Mouse (Mus musculus) bone marrow macrophage, adult 2 months (primary cell): ENCODE data around the gene Cobll1. TPM values are rescaled to one million over a fixed set of nuclear protein-coding genes. Genes with fewer than 3 reads are reported as not detected.

ENCODE experiments used
- H3K27ac ChIP-seq: 2 replicates; pipeline ENCODE4 v1.5.1; 2012; ENCODE audit warnings: low read depth, low read length; ENCODE audit not compliant: insufficient read depth
- H3K4me1 ChIP-seq: 2 replicates; pipeline ENCODE4 v1.6.1; 2012; ENCODE audit warnings: low read length; ENCODE audit not compliant: control insufficient read depth, insufficient read depth
- H3K4me3 ChIP-seq: 2 replicates; pipeline ENCODE4 v1.5.1; 2012; ENCODE audit warnings: mild to moderate bottlenecking, low read length, moderate library complexity; ENCODE audit not compliant: insufficient read depth
- CTCF ChIP-seq: IDR thresholded peaks from 2 replicates; pipeline ENCODE4 v1.5.1; 2012; ENCODE audit warnings: low read depth, mild to moderate bottlenecking, low read length, moderate library complexity
- POLR2A ChIP-seq: IDR thresholded peaks from 2 replicates; pipeline ENCODE4 v1.6.1; 2012; ENCODE audit warnings: mild to moderate bottlenecking, low read depth, low read length, borderline replicate concordance
- polyA plus RNA-seq: library from polyadenylated mRNA; stranded (reverse); fragments of >200 nt; gene quantifications from 2 replicates; pipeline ENCODE4 v1.2.4, GENCODE M21; 2012; ENCODE audit not compliant: missing spikeins, insufficient read depth, insufficient read length

The Cobll1 gene
- polyA plus RNA-seq, 1 experiment, result 0.60 TPM

DNA sequence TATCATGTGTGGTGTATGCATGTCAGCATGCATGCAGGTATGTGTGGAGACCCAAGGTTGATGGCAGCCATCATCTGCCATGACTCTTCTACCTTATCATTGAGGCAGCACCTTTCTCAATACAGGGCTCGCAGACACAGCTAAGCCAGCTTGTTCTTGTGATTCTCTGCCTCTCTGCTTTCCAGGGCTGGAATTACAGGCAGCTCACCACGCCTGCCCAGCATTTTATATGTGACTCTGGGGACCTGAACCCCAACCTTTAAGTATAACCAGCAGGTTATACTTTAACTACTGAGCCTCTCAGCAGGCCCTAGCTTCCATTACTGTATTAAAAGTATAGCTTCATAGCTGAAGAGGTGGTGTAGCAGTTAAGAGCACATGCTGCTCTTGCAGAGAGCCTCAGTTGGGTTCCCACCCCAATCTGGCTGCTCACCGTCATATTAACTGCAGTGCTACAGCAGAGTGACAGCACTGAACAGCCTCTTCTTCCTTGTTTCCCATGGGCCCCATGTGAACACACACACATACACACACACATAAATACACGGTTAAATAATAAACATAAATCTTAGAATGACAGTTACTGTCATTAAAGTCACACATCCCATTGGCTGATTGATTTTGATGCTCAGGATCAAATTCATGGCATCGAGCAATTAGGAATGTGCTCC, 81.1 kb downstream of the Cobll1 start:
- TF ChIP-seq POLR2A (no peak), CTCF (no peak)
- H3K4me1 ChIP-seq, result no peaks in the 10 kb centered on the region

DNA sequence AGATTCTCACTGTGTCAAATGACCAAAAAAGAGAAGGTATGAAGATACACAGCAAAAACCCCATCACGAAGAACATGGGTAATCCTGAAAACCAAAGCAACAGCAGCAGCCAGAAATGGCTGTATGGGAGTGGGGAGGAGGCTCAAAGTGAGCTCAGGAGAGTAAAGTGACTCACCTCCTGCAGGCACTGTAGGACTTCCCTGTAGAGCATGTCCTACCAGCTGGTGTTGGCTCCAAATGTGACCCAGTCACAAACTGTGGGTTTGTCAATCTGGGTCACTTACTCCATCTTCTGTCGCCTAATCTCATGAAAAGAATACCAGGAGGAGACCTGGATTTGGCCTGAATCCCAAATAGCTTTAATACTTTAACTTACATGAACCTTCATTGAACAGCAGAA, 81.9 kb downstream of the Cobll1 start:
- Histone ChIP-seq H3K27ac (no peak overlapping the region), H3K4me3 (no peak overlapping the region), H3K4me1 (no peaks in the 10 kb centered on the region)
- TF ChIP-seq POLR2A (no peak), CTCF (no peak)

More for the DNA sequence above, 81.1 kb downstream of the Cobll1 start:
- no peak overlapping the region for H3K27ac ChIP-seq
- H3K4me3 ChIP-seq, result no peak overlapping the region

DNA sequence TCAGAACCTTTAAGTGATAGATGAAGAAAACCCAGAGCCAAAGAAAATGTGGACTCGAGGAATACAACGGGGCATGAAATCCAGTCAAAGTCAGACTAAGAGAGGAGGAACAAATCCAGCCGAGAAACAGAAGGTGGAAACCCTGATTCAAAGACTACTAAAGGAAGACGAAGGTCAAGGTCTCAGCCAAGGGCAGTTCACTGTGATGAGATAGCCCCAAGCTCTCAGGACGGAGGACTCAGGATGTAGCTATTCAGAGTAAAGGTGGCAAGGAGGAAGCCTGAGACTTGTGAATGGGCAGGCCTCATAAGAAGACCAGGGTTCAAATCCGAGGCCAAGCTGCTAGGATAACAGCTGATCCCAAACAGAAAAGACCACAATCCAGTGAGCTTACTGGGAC, 90.3 kb downstream of the Cobll1 start:
- TF ChIP-seq POLR2A (no peak), CTCF (no peak)
- Histone ChIP-seq H3K4me3 (no peak overlapping the region), H3K4me1 (no peaks in the 10 kb centered on the region), H3K27ac (no peak overlapping the region)

DNA sequence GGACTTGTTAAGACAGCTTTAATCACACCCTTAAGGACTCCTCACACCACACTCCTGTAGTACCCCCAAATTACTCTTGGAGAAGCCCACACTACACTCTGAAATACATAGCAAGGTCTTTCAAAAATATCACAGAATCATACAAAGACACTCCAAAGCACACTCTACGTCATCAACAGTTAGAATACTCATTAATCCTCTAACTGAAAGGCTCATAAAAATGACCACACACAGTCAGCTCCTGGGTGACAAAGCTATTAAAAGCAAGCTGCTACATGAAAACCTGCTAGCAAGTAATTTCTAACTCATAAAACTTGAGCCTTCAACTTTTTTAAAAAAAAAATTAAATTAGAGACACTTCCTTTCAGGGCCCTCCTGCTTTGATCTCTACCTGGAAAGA, 91.8 kb downstream of the Cobll1 start:
- Histone ChIP-seq H3K4me3 (no peak overlapping the region), H3K4me1 (no peaks in the 10 kb centered on the region), H3K27ac (no peak overlapping the region)
- TF ChIP-seq POLR2A, result no peak
- no peak for TF ChIP-seq CTCF

DNA sequence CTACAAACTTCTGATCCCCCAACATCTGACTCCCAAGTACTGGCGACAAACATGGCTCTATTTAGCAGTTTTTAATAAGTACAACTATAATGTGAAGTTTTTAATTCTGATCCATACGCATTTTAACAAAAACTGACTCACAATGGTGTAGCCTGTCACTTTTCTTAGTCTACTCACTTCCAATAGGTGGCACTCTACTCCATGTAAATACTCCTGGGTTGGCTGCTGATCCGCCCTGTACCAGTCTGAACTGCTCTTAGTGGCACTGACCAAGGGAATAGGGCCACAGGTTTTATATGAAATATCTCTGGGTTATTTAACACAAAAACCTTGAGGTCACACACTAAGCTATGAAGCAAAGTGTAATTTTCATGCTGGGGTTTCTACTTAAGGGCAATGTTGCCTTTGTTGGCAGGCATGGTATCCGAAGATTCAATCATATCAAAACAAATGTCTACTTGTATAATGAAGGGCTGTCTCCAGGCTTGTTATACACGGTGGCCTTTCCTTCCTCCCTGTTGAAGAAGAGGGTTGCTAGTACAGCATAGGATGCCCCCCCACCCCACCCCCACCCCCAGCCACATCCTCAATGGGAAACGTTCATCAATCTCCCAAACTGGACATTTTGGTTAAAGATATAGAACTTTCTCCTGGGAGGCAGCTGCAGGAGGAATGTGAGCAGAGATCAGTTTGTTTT, 93.6 kb downstream of the Cobll1 start:
- H3K27ac ChIP-seq, result no peak overlapping the region
- no peak overlapping the region for H3K4me3 ChIP-seq
- no peaks in the 10 kb centered on the region for H3K4me1 ChIP-seq
- no peak for TF ChIP-seq CTCF
- no peak for TF ChIP-seq POLR2A

DNA sequence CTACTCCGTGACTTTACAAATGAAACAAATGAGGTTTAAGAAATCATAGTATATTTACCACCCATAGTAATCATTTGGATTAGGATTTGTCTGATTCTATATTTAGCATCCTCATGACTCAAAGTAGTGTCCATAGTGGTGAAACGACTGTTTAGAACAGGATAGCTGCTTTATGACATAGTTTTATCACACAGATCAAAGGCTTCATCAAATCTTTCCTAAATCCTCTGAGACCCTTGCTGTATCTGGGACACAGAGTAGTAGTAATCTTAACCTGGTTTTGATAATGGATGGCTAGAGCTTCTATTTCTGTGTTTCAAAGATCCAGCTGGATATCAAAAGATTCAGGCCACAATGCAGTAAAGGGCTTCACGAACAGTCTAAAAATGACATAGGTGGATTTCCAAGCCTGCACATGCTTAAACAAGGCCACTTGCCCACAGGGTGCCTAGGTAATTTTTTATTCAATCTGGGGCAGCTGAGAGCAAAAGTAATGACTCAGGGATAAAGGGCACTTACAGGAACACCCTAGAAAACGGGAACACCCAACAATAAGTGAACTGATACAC, 98.0 kb downstream of the Cobll1 start:
- TF ChIP-seq CTCF (no peak), POLR2A (no peak)
- Histone ChIP-seq H3K4me1 (no peaks in the 10 kb centered on the region), H3K27ac (no peak overlapping the region), H3K4me3 (no peak overlapping the region)

DNA sequence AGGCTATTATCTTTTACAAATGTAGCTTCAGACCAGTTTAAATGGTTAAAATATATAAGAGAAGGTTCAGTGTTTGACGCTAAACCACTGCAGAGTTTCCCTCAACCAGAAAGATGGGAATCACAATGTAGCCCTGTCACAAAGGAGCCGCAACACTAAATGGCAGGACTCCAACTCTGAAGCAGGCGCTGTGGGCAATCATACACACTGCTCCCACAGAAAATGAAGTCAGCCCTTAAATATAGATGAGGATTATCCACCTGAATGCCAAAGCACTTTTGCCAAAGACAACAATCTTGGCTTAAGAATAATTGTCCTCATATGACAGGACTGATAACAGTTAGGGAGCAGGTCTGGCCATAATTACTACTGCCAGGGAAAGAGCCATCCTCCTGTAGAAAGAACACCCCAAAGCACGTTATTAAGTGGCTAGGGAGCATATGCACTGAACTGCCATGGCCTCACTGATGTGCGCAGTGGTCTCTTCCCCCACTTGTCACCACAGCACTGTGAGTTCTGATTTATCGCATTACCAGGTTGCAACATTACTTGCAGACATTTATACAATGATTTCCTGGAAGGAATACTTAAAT, 98.8 kb downstream of the Cobll1 start:
- Histone ChIP-seq H3K27ac (no peak overlapping the region), H3K4me1 (no peaks in the 10 kb centered on the region), H3K4me3 (no peak overlapping the region)
- no peak for TF ChIP-seq POLR2A
- no peak for TF ChIP-seq CTCF

DNA sequence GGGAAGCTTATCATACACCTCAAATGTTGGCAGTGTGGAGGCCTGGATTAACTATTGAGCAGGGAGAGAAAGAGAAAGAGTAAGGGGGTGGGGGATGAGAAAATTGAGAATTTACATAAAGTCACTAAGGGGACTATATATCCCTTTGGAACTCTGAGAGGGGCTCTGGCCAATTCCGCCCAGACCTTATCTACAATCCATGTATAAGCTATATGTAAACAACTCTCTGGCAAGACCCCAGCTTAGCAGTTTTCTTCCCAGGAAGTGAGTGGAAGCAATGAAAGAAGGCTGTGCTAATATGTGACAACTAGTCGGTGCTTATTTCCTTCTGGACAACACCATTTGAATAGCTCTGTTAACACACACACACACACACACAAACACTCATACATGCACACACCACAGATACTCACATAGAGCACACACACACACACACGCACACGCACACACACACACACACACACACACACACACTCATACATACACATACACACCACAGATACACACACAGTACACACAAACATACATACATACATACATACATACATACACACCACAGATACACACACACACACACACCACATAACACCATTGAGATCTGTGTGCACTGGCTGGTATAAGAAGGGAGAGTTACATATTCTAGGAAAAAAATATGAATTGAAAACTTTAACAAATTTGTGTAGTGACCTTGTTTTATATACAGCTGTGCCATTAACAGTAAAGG, 99.4 kb downstream of the Cobll1 start:
- Histone ChIP-seq H3K4me1 (no peaks in the 10 kb centered on the region), H3K27ac (no peak overlapping the region), H3K4me3 (no peak overlapping the region)
- no peak for TF ChIP-seq CTCF
- TF ChIP-seq POLR2A, result no peak

DNA sequence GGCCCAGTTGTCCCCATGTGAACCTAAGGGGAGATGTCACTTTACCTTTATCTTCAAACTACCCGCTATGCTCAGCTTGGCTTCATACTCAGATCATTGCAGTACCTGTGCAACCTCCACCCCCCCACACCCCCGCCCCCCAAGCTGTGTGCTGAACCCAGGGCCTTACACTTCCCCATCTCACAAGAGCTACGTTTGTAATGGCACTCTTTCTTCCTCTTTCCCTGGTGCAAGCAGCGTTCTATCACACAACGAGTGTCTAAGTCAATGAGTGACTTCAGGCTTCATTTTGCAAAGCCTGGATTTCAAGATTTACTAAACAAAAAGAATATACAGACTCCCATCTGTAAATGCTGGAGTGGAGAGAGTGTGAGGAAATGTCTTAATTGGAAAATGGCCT, 100.2 kb downstream of the Cobll1 start:
- Histone ChIP-seq H3K4me1 (no peaks in the 10 kb centered on the region), H3K27ac (no peak overlapping the region), H3K4me3 (no peak overlapping the region)
- TF ChIP-seq CTCF (no peak), POLR2A (no peak)
